Mouse (Mus musculus) hindbrain, embryonic 12.5 days (tissue): Measurements from ENCODE around the gene Zfp568. TPM values are rescaled to one million over a fixed set of nuclear protein-coding genes. Genes with fewer than 3 reads are reported as not detected.

Experiments used
- ATAC-seq: fragments of 200-750 bp; cut with Nextera tagmentation; 2 replicates; pipeline ENCODE4 v1.8.0; 2017; ENCODE audit warnings: moderate TSS enrichment; ENCODE audit not compliant: low FRiP score
- H3K27ac ChIP-seq: fragments of 300-500 bp; sonication (generic); 2 replicates; pipeline ENCODE4 v1.5.1; 2016; ENCODE audit warnings: mild to moderate bottlenecking
- H3K27me3 ChIP-seq: fragments of 300-500 bp; sonication (generic); 2 replicates; pipeline ENCODE4 v1.6.1; 2016; ENCODE audit warnings: mild to moderate bottlenecking
- H3K36me3 ChIP-seq: fragments of 300-500 bp; sonication (generic); 2 replicates; pipeline ENCODE4 v1.6.1; 2016; ENCODE audit warnings: mild to moderate bottlenecking
- H3K4me1 ChIP-seq: fragments of 300-500 bp; sonication (generic); 2 replicates; pipeline ENCODE4 v1.6.1; 2016
- H3K4me2 ChIP-seq: fragments of 300-500 bp; sonication (generic); replicated peaks from 2 replicates; pipeline ENCODE4 v1.6.1; 2016; ENCODE audit warnings: mild to moderate bottlenecking
- H3K4me3 ChIP-seq: fragments of 300-500 bp; sonication (generic); 2 replicates; pipeline ENCODE4 v1.5.1; 2016; ENCODE audit warnings: mild to moderate bottlenecking
- H3K9ac ChIP-seq: fragments of 300-500 bp; sonication (generic); 2 replicates; pipeline ENCODE4 v1.6.1; 2016; ENCODE audit warnings: mild to moderate bottlenecking, moderate library complexity
- H3K9me3 ChIP-seq: fragments of 300-500 bp; sonication (generic); replicated peaks from 2 replicates; pipeline ENCODE4 v1.6.1; 2016; ENCODE audit warnings: mild to moderate bottlenecking
- WGBS: fragments of 180-500 bp; shearing (Covaris S2); methylation state at CpG from one replicate; pipeline ENCODE4 v1.1.7; 2016; 5-methylcytosine and 5-hydroxymethylcytosine counted together
- polyA plus RNA-seq: library from polyadenylated mRNA; unstranded; fragments of >200 nt; fragmentation: Nextera tagmentation; extraction: Ambion mirVana; gene quantifications from 2 replicates; pipeline ENCODE4 v1.2.1, GENCODE M21; 2016

The Zfp568 gene
- polyA plus RNA-seq, 1 experiment from 2014 or later, result 13.2 TPM

DNA sequence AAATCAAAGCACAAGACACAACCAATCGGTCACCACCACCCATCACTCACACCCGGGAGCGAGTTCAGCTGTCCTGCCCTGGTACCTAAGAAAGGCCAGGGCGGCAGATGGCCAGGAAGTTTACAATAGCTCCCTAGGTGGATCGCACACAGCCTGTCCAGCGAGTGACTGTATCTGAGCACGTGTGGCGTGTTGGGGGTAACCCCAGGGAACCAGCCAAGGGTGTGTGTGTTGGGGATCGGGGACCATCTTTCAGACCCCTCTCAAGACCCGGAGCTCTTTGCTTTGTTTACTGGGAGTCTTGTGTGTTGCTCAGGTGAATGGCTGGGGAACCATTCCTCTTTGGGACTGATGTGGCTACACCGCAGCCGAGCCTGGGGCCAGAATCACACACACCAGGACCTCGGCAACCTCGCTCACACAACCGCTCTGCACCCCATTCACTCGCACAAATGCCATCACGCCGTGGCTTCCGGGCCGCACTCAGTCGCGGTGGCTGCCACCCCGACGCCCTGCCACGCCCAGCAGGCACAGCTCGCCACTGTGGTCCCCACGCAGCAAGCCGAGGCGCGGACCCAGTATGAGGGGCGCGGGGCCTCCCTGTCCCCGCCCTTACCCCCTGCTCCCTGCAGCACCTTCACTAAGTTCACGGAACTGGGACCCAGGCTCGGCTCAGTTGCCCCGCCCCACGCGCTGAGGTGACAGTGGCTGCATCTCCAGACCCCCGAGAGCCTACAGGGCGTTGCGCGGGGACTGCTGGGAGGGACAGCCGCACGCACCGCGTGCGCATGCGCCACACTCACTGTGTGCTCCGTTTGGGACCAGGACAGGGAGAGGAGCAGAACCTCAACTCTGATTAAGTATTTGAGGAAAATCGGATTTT, 88.6 kb downstream of the Zfp568 start, which contains the start of gene Zfp82:
Gene Zfp82, minus strand, starts transcription at position 755 of the 883 bp plus-strand sequence.
- under 1% methylated on average over 50 of the region's 50 CpGs for WGBS
- Histone ChIP-seq H3K4me3 (peak within 1 kb of the TSS; percentile 70), H3K27me3 (no peaks in the 10 kb centered on the region), H3K4me1 (peaks cover 3% of the 10 kb centered on the region; the same call in 1 of the 2 replicates), H3K27ac (peak within 1 kb of the TSS; percentile 85), H3K36me3 (peaks cover 27% of the 10 kb centered on the region), H3K9me3 (no peaks in the 10 kb centered on the region), H3K4me2 (peak within 1 kb of the TSS; percentile 93), H3K9ac (peak within 1 kb of the TSS; percentile 80)
- peak; percentile 93 for ATAC-seq

Other genes starting within 250 kb of the Zfp568 start
- 17.9 and 19.6 TPM in 2 replicates for gene Zfp84, start 215.4 kb upstream of the Zfp568 start, polyA plus RNA-seq
- 10.3 and 10.9 TPM in 2 replicates for gene Zfp30, start 200.0 kb upstream of the Zfp568 start, polyA plus RNA-seq
- gene Zfp790, start 167.8 kb upstream of the Zfp568 start, polyA plus RNA-seq, result 26.3 and 27.2 TPM in 2 replicates
- 11.4 and 11.8 TPM in 2 replicates for gene Zfp940, start 130.3 kb upstream of the Zfp568 start, polyA plus RNA-seq
- gene Zfp420, start 124.0 kb upstream of the Zfp568 start, polyA plus RNA-seq, result 12.7 and 14.6 TPM in 2 replicates
- gene Zfp27, start 77.4 kb upstream of the Zfp568 start, polyA plus RNA-seq, result 14.9 and 15.3 TPM in 2 replicates
- gene Zfp383, start 75.7 kb upstream of the Zfp568 start, polyA plus RNA-seq, result 7.0 and 8.5 TPM in 2 replicates
- 16.4 and 17.2 TPM in 2 replicates for gene Zfp74, start 29.9 kb upstream of the Zfp568 start, polyA plus RNA-seq
- gene Zfp14, start 67.4 kb downstream of the Zfp568 start, polyA plus RNA-seq, result 7.1 and 7.2 TPM in 2 replicates
- gene Zfp82, start 88.9 kb downstream of the Zfp568 start, polyA plus RNA-seq, result 9.8 and 10.1 TPM in 2 replicates
- gene Gm26920, start 106.5 kb downstream of the Zfp568 start, polyA plus RNA-seq, result 0.80 and 0.82 TPM in 2 replicates
- gene Zfp566, start 106.6 kb downstream of the Zfp568 start, polyA plus RNA-seq, result 13.7 and 16.2 TPM in 2 replicates
- gene Zfp260, start 110.8 kb downstream of the Zfp568 start, polyA plus RNA-seq, result 121 and 126 TPM in 2 replicates
- gene Zfp382, start 138.0 kb downstream of the Zfp568 start, polyA plus RNA-seq, result 14.0 and 14.6 TPM in 2 replicates
- 17.6 and 20.2 TPM in 2 replicates for gene Zfp146, start 185.8 kb downstream of the Zfp568 start, polyA plus RNA-seq
- gene Cox7a1, start 200.2 kb downstream of the Zfp568 start, polyA plus RNA-seq, result 3.5 and 3.6 TPM in 2 replicates
- gene Capns1, start 214.9 kb downstream of the Zfp568 start, polyA plus RNA-seq, result 78.0 and 80.0 TPM in 2 replicates
- gene Polr2i, start 248.0 kb downstream of the Zfp568 start, polyA plus RNA-seq, result 135 and 149 TPM in 2 replicates
- 272 and 275 TPM in 2 replicates for gene Tbcb, start 248.3 kb downstream of the Zfp568 start, polyA plus RNA-seq